Mouse (Mus musculus) MEL (cell line): ENCODE measurements around the gene Tec. TPM values are rescaled to one million over a fixed set of nuclear protein-coding genes. Genes with fewer than 3 reads are reported as not detected.

ENCODE experiments used
- DNase-seq: peaks from one replicate; pipeline ENCODE4 v3.0.0; 2011; ENCODE audit warnings: low read depth, low spot score
- H3K27ac ChIP-seq: 2 replicates; pipeline ENCODE4 v1.5.1; 2012; ENCODE audit warnings: low read depth, mild to moderate bottlenecking, control low read depth, low read length, moderate library complexity; ENCODE audit not compliant: control insufficient read depth
- H3K27me3 ChIP-seq, 2 experiments: fragments of 150-350 bp in 1 of 2; sonication (generic) in 1 of 2; 2 replicates each; pipeline ENCODE4 v1.6.1; 2012; ENCODE audit warnings: low read length in 2 of 2, mild to moderate bottlenecking in 2 of 2, improper control_type of control experiment in 1 of 2, moderate library complexity in 1 of 2; ENCODE audit not compliant: insufficient read depth in 2 of 2, control insufficient read depth in 1 of 2
- H3K36me3 ChIP-seq, 2 experiments: 2 replicates each; pipeline ENCODE4 v1.6.1; 2012 to 2014; ENCODE audit warnings: low read length in 2 of 2, improper control_type of control experiment in 1 of 2, inconsistent platforms in 1 of 2, mild to moderate bottlenecking in 1 of 2; ENCODE audit not compliant: insufficient read depth in 2 of 2, control insufficient read depth in 1 of 2
- H3K4me1 ChIP-seq, 2 experiments: fragments of 150-350 bp in 1 of 2; sonication (generic) in 1 of 2; 2 replicates each; pipeline ENCODE4 v1.6.1; 2012; ENCODE audit warnings: low read length in 2 of 2, improper control_type of control experiment in 1 of 2, mild to moderate bottlenecking in 1 of 2; ENCODE audit not compliant: insufficient read depth in 2 of 2, control insufficient read depth in 1 of 2
- H3K4me3 ChIP-seq, 2 experiments: fragments of 150-350 bp in 1 of 2; sonication (generic) in 1 of 2; 2 replicates each; pipeline ENCODE4 v1.5.1; 2012; ENCODE audit warnings: low read depth in 2 of 2, low read length in 2 of 2, mild to moderate bottlenecking in 2 of 2, moderate library complexity in 2 of 2, control low read depth in 1 of 2, improper control_type of control experiment in 1 of 2; ENCODE audit not compliant: control insufficient read depth in 1 of 2, insufficient read depth in 1 of 2
- H3K79me2 ChIP-seq: 2 replicates; pipeline ENCODE4 v1.6.1; 2012; ENCODE audit warnings: mild to moderate bottlenecking, low read length, moderate library complexity; ENCODE audit not compliant: control insufficient read depth, poor library complexity, insufficient read depth
- H3K9ac ChIP-seq: 2 replicates; pipeline ENCODE4 v1.6.1; 2012; ENCODE audit warnings: low read depth, mild to moderate bottlenecking, control low read depth, low read length, moderate library complexity; ENCODE audit not compliant: control insufficient read depth, poor library complexity, severe bottlenecking
- H3K9me3 ChIP-seq: fragments of 150-350 bp; sonication (generic); replicated peaks from 2 replicates; pipeline ENCODE4 v1.6.1; 2012; ENCODE audit warnings: mild to moderate bottlenecking, low read length, improper control_type of control experiment, moderate library complexity; ENCODE audit not compliant: insufficient read depth
- CHD2 ChIP-seq: IDR thresholded peaks from 2 replicates; pipeline ENCODE4 v1.6.1; 2011; ENCODE audit warnings: low read length, improper control_type of control experiment
- CTCF ChIP-seq, 3 experiments: IDR thresholded peaks in 2 of 3; conservative IDR thresholded peaks in 1 of 3; 2 replicates each; pipeline ENCODE4 v1.5.1; 2011 to 2012; ENCODE audit warnings: low read length in 3 of 3, low read depth in 2 of 3, mild to moderate bottlenecking in 2 of 3, improper control_type of control experiment in 1 of 3, inconsistent platforms in 1 of 3, mixed read lengths in 1 of 3, moderate library complexity in 1 of 3; ENCODE audit not compliant: control insufficient read depth in 1 of 3, insufficient read depth in 1 of 3, poor library complexity in 1 of 3, severe bottlenecking in 1 of 3
- EP300 ChIP-seq, 2 experiments: IDR thresholded peaks; 2 replicates each; pipeline ENCODE4 v1.6.1; 2011; ENCODE audit warnings: improper control_type of control experiment in 2 of 2, low read length in 2 of 2, low read depth in 1 of 2, mild to moderate bottlenecking in 1 of 2
- GATA1 ChIP-seq: IDR thresholded peaks from 2 replicates; pipeline ENCODE4 v1.6.1; 2011; ENCODE audit warnings: low read depth, low read length, improper control_type of control experiment
- HCFC1 ChIP-seq: IDR thresholded peaks from 2 replicates; pipeline ENCODE4 v1.6.1; 2012; ENCODE audit warnings: low read depth, mild to moderate bottlenecking, inconsistent platforms, low read length, improper control_type of control experiment, moderate library complexity
- KAT2A ChIP-seq: conservative IDR thresholded peaks from 2 replicates; pipeline ENCODE4 v1.6.1; 2012; ENCODE audit warnings: low read depth, low read length, improper control_type of control experiment, inconsistent platforms
- MAZ ChIP-seq: IDR thresholded peaks from 2 replicates; pipeline ENCODE4 v1.6.1; 2012; ENCODE audit warnings: low read depth, mild to moderate bottlenecking, inconsistent platforms, low read length, improper control_type of control experiment
- MEF2A ChIP-seq: IDR thresholded peaks from 2 replicates; pipeline ENCODE4 v1.6.1; 2014; ENCODE audit warnings: low read depth, mild to moderate bottlenecking, inconsistent platforms, low read length, improper control_type of control experiment; ENCODE audit not compliant: poor library complexity, insufficient replicate concordance, severe bottlenecking; ENCODE audit errors: extremely low read depth
- MXI1 ChIP-seq: IDR thresholded peaks from 2 replicates; pipeline ENCODE4 v1.6.1; 2011; ENCODE audit warnings: mild to moderate bottlenecking, low read depth, low read length, improper control_type of control experiment
- NELFE ChIP-seq: IDR thresholded peaks from 2 replicates; pipeline ENCODE4 v1.6.1; 2011; ENCODE audit warnings: low read depth, low read length, improper control_type of control experiment
- RCOR1 ChIP-seq: IDR thresholded peaks from 2 replicates; pipeline ENCODE4 v1.6.1; 2012; ENCODE audit warnings: low read depth, mild to moderate bottlenecking, inconsistent platforms, low read length, improper control_type of control experiment
- SIN3A ChIP-seq: IDR thresholded peaks from 2 replicates; pipeline ENCODE4 v1.6.1; 2012; ENCODE audit warnings: low read length, improper control_type of control experiment, inconsistent platforms
- SMC3 ChIP-seq: IDR thresholded peaks from 2 replicates; pipeline ENCODE4 v1.6.1; 2011; ENCODE audit warnings: low read depth, low read length, improper control_type of control experiment
- UBTF ChIP-seq: IDR thresholded peaks from 2 replicates; pipeline ENCODE4 v1.6.1; 2012; ENCODE audit warnings: low read depth, mild to moderate bottlenecking, inconsistent platforms, low read length, improper control_type of control experiment, moderate library complexity, borderline replicate concordance; ENCODE audit not compliant: insufficient read depth
- USF2 ChIP-seq, 2 experiments: IDR thresholded peaks; 2 replicates each; pipeline ENCODE4 v1.6.1; 2011 to 2012; ENCODE audit warnings: improper control_type of control experiment in 2 of 2, low read length in 2 of 2, borderline replicate concordance in 1 of 2, inconsistent platforms in 1 of 2, low read depth in 1 of 2, mild to moderate bottlenecking in 1 of 2; ENCODE audit not compliant: insufficient read depth in 1 of 2
- ZNF384 ChIP-seq: IDR thresholded peaks from 2 replicates; pipeline ENCODE4 v1.6.1; 2012; ENCODE audit warnings: low read depth, mild to moderate bottlenecking, inconsistent platforms, low read length, improper control_type of control experiment
- polyA plus RNA-seq, 2 experiments: library from polyadenylated mRNA; stranded (reverse) in 1 of 2; unstranded in 1 of 2; fragments of >175 nt in 1 of 2; fragments of >200 nt in 1 of 2; gene quantifications; 2 replicates each; pipeline versions ENCODE4 v1.2.1 to v1.2.4; 2012; ENCODE audit warnings: low replicate concordance in 2 of 2, low read depth in 1 of 2; ENCODE audit not compliant: insufficient read length in 2 of 2, insufficient read depth in 1 of 2, missing spikeins in 1 of 2
- total RNA-seq: library from RNA; depleted of rRNA; stranded (reverse); fragments of 300-350 nt; gene quantifications from 2 replicates; pipeline ENCODE4 v1.2.3, GENCODE M21; 2012

Tec gene
- total and polyA plus RNA-seq, 3 experiments, result 44.8 to 61.1 TPM; not detected in 1

GRCm38 (mm10) chr5:72916851-72917250, 48.6 kb upstream of the Tec start:
- Histone ChIP-seq H3K4me1 (peaks cover 7 to 17% of the 10 kb centered on the region in 2 experiments), H3K9me3 (no peaks in the 10 kb centered on the region), H3K4me3 (no peak overlapping the region), H3K36me3 (peaks cover 0 to 32% of the 10 kb centered on the region in 2 experiments; a peak in 2 of 4 replicates), H3K27ac (no peak overlapping the region), H3K27me3 (no peaks in the 10 kb centered on the region), H3K79me2 (peaks cover 45% of the 10 kb centered on the region), H3K9ac (no peak overlapping the region)
- peak; percentile 62 for DNase-seq
- peak in 1 of 2 experiments; percentile 30; a peak in 1 of 4 replicates for TF ChIP-seq EP300 (IDR thresholded peaks at IDR 0.05; ENCODE audit: low read depth in 1 of 2, low read length in 2 of 2)
- TF ChIP-seq ZNF384, result no peak
- peak; percentile 98 for TF ChIP-seq RCOR1
- no peak for TF ChIP-seq MAZ
- no peak for TF ChIP-seq UBTF
- peak; percentile 44; the same call in 1 of the 2 replicates for TF ChIP-seq GATA1
- peak; percentile 41; the same call in 1 of the 2 replicates for TF ChIP-seq MXI1

- H3K27ac ChIP-seq, result no peak overlapping the region
- H3K9me3 ChIP-seq, result no peaks in the 10 kb centered on the region
- peak overlapping the region in 1 of 2 experiments; percentile 76; a peak in 3 of 4 replicates for H3K4me3 ChIP-seq
- H3K36me3 ChIP-seq, result peaks cover 0 to 36% of the 10 kb centered on the region in 2 experiments; a peak in 2 of 4 replicates
- H3K79me2 ChIP-seq, result peaks cover 43% of the 10 kb centered on the region
- no peaks in the 10 kb centered on the region for H3K27me3 ChIP-seq
- H3K4me1 ChIP-seq, result peaks cover 7 to 21% of the 10 kb centered on the region in 2 experiments
- H3K9ac ChIP-seq, result peak overlapping the region; percentile 97
- TF ChIP-seq SMC3 (no peak), RCOR1 (no peak), NELFE (no peak), KAT2A (no peak), MEF2A (no peak), USF2 (IDR thresholded peaks at IDR 0.05; ENCODE audit: borderline replicate concordance in 1 of 2, insufficient read depth in 1 of 2, low read depth in 1 of 2, low read length in 2 of 2) (no peak), HCFC1 (no peak), SIN3A (no peak), CHD2 (no peak), CTCF (IDR thresholded peaks at IDR 0.05 in 2 of 3, conservative IDR thresholded peaks at IDR 0.05 in 1 of 3; ENCODE audit: control insufficient read depth in 1 of 3, insufficient read depth in 1 of 3, low read depth in 2 of 3, low read length in 3 of 3, poor library complexity in 1 of 3, severe bottlenecking in 1 of 3) (no peak), ZNF384 (no peak)
- no peak for DNase-seq
Observed at GRCm38 (mm10) chr5:72916048-72916447, 47.8 kb upstream of the Tec start.
